Mouse (Mus musculus): ENCODE measurements at regions not wholly inside any gene's neighbourhood (a gene's known extent, or its start where the extent isn't known, plus 50 kb on each side); places are given as distances from the start of the nearest gene placed in this dataset.

DNA sequence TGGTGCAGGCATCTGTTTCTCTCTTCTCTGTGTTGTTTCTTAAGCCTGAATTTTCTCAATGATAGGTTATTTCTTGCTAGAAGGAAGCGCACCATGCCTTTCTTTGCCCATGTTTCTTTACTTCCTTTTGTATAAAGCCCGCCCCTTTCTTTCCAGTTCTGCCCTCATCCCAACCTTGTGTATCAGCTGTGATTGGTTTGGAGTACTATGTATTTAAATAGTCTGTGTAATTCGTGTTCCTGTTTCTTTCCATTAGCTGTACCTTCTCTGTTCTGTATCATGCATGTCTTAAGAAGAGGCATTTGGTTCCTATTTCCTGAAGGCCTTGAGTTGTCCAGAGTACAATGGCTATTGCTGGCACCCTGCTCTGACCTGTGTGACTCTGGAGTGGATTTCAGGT is 166.9 kb downstream of the Kcnrg start:
- Histone ChIP-seq H3K36me3 (no peaks in the 10 kb centered on the region), H3K27me3 (no peaks in the 10 kb centered on the region), H3K4me2 (replicated peaks) (no peak overlapping the region), H3K4me3 (no peak overlapping the region), H3K9ac (no peak overlapping the region), H3K4me1 (no peaks in the 10 kb centered on the region), H3K27ac (no peak overlapping the region), H3K9me3 (replicated peaks) (no peaks in the 10 kb centered on the region)
- no peak for ATAC-seq (ENCODE audit: low FRiP score)
- WGBS = 73% methylated on average over 3 of the region's 3 CpGs

DNA sequence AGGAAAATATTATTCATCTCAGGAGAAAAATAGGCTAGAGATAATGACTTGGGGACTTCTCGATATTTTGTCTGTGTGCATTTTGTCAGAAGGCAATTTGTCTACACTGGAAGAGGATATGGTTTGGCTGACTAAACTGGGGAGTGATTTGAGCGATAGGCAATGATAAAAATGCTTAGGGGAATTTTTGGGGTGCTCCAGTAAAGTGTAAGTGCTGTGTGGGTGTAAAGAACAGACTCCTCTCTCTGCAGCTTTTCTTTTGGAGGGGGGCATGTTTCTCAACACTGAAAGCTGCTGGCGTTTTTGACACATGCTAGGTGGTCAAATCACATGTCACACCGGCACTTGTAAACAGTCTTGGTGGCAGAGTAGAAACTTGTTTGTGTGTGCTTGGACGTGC is 171.4 kb downstream of the Kcnrg start:
- Histone ChIP-seq H3K9me3 (replicated peaks) (no peaks in the 10 kb centered on the region), H3K4me3 (no peak overlapping the region), H3K27ac (no peak overlapping the region), H3K4me1 (no peaks in the 10 kb centered on the region), H3K27me3 (no peaks in the 10 kb centered on the region), H3K9ac (no peak overlapping the region), H3K36me3 (no peaks in the 10 kb centered on the region), H3K4me2 (replicated peaks) (no peak overlapping the region)
- ATAC-seq (ENCODE audit: low FRiP score) = no peak
- 87% methylated on average over 5 of the region's 5 CpGs for WGBS

DNA sequence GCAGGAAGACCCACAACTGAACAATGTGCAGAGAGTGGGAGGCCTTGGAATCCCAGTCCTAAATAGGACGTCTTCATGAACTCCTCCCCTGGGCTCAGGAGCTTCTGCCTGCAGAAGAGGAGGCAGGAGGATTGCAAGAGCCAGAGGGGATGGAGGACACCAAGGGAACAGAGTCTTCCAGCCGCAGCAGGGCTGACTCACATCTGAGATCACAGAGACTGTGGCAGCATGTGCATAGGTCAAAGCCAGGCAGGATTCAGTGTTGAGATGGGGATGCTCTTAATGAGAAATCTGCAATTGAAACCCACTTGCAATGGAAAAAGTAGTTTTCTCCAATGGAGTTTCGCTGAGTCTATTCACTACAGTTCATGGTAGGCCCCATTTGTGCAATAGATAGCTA is 175.9 kb downstream of the Kcnrg start:
- Histone ChIP-seq H3K27ac (no peak overlapping the region), H3K4me2 (replicated peaks) (no peak overlapping the region), H3K9me3 (replicated peaks) (no peaks in the 10 kb centered on the region), H3K36me3 (no peaks in the 10 kb centered on the region), H3K9ac (no peak overlapping the region), H3K4me3 (no peak overlapping the region), H3K27me3 (no peaks in the 10 kb centered on the region), H3K4me1 (no peaks in the 10 kb centered on the region)
- no peak for ATAC-seq (ENCODE audit: low FRiP score)
- 76% methylated on average over 3 of the region's 3 CpGs for WGBS

DNA sequence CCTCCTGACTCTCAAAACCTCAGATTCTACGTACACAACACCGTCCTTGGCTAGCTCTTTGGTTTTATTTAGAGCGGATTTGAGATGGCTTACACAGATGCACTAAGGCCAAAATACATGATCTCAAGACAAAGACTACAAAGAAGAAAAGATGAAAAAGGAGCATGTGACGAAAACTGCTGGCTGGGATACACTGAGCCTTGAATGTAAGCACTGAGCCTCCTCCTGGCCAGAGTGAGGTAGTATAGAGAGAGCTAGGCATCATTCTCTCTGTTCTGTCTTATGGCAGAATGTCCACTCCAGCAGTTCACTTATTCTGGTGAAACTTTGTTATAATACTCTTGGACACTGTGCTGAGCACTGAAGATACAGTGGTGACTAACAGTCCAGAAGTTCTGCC is 177.4 kb downstream of the Kcnrg start:
- no peak overlapping the region for H3K4me3 ChIP-seq
- H3K9me3 ChIP-seq (replicated peaks) = no peaks in the 10 kb centered on the region
- no peaks in the 10 kb centered on the region for H3K36me3 ChIP-seq
- no peaks in the 10 kb centered on the region for H3K27me3 ChIP-seq
- no peak overlapping the region for H3K9ac ChIP-seq
- no peak for ATAC-seq (ENCODE audit: low FRiP score)
- H3K4me1 ChIP-seq = no peaks in the 10 kb centered on the region
- no peak overlapping the region for H3K27ac ChIP-seq
- 91% methylated on average over 4 of the region's 4 CpGs for WGBS
- H3K4me2 ChIP-seq (replicated peaks) = no peak overlapping the region

DNA sequence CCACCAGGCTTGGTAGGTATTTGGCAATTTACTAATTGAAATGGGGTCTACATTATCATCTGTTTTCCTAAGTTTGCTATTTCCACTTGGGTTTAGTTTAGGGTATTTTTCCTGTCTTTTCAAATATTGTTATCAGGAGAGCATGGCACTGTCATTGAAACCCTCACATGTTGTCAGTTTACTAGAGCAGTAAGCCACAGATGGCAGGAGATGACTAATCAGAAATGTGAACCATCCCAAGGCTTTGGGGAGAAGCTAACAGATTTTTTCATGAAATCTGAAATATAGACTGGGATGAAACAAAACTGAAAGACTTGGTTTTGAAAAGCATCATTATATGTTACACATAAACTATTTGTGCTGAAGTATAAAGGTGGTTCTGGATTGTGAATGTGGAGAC is 178.8 kb downstream of the Kcnrg start:
- Histone ChIP-seq H3K27me3 (no peaks in the 10 kb centered on the region), H3K4me3 (no peak overlapping the region), H3K4me1 (no peaks in the 10 kb centered on the region), H3K27ac (no peak overlapping the region), H3K36me3 (no peaks in the 10 kb centered on the region), H3K4me2 (replicated peaks) (no peak overlapping the region), H3K9ac (no peak overlapping the region), H3K9me3 (replicated peaks) (no peaks in the 10 kb centered on the region)
- no peak for ATAC-seq (ENCODE audit: low FRiP score)

DNA sequence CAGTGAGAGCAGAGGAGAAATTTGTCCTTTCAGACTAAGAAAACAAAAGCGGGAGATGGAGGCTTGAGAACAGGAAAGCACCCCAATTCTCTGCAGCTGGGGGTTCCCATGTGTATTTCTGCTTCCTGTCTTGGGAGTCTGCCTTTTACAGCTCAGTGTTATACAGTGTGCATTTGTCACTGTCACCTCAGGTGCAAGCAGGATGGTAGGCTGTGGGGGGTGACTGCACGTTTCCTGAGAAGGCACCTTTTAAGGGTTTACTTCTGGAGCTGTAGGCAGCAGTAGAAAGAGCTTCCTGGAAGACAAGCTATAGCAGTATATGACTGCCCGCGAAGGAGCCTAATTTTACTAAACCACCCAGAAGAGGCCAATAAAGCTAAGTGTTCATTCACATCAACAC is 180.5 kb downstream of the Kcnrg start:
- 80% methylated on average over 4 of the region's 4 CpGs for WGBS
- Histone ChIP-seq H3K9ac (no peak overlapping the region), H3K27ac (no peak overlapping the region), H3K9me3 (replicated peaks) (peaks cover 4% of the 10 kb centered on the region; the same call in 1 of the 2 replicates), H3K4me1 (no peaks in the 10 kb centered on the region), H3K4me3 (no peak overlapping the region), H3K27me3 (no peaks in the 10 kb centered on the region), H3K4me2 (replicated peaks) (no peak overlapping the region), H3K36me3 (no peaks in the 10 kb centered on the region)
- no peak for ATAC-seq (ENCODE audit: low FRiP score)

DNA sequence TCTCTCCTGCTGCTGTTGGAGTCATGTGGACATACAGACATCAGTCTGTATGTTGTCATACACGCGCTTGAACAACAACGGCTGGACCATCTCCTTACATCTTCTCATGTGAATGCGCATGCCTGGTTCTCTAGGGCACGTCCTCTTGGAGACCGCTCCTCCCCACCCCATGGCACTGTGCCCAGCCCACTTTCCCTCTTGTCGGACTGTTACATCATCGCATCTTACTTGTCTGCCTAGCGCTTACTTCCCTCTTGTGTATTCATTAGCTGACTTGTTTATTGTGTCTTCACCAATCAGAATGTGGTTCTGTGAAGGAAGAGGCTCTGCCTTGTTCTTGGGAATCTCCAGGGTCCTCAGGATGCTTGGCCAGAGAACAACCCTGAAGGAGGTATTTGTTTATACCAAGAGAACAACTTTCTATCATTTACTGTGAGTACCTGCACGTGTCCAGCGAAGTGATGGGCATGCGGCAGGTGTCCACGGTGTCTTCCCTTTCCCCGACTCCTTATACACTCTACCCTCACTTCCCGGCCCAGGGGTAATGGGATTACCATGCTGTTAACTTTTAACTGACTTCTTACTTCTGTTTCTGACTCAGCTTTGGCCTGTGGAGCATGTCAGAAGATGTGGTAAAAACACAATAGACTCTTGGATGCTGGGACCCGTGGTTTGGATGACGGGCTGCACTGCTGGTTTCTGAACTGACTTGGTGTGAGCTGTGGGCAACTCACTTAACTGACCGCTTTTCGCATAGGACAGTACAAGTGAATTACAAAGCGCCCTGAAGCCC is 181.9 kb downstream of the Kcnrg start:
- no peak overlapping the region for H3K27ac ChIP-seq
- H3K4me3 ChIP-seq = no peak overlapping the region
- 87% methylated on average over 20 of the region's 20 CpGs for WGBS
- no peaks in the 10 kb centered on the region for H3K4me1 ChIP-seq
- H3K9ac ChIP-seq = no peak overlapping the region
- H3K27me3 ChIP-seq = no peaks in the 10 kb centered on the region
- H3K36me3 ChIP-seq = no peaks in the 10 kb centered on the region
- H3K4me2 ChIP-seq (replicated peaks) = no peak overlapping the region
- no peak for ATAC-seq (ENCODE audit: low FRiP score)
- H3K9me3 ChIP-seq (replicated peaks) = peaks cover 4% of the 10 kb centered on the region; the same call in 1 of the 2 replicates

DNA sequence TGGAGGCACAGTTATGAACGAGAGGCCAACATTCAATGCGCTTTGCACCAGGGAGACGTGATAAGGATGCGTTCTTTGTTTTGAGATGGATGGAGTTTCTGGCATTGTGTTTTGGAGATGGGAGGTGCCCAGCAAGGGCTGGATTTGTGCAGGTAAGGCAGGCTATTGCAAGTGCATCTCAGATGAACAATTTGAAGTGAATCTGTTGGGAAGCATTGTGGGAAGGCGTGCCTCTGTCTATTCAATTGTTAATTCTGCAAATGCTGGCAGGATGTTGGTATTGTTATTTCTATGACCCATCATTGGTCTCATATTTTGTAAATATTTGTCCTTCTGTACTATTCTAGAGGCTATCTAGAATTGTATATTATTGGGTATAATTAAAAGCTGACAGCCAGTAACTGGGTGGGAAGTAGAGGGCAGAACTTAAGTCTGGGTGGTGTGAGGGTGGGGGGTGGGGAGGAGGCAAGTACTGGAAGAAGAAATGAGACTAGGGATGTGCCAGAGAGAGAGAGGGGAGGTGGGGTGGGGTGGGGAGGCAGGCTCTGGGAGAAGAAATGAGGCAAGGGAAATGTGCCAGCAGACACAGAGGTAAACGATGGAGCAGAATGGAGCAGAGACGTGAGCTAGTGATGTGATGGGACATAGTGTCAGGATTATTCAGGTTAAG is 188.9 kb downstream of the Kcnrg start:
- no peak overlapping the region for H3K27ac ChIP-seq
- WGBS = 89% methylated on average over 7 of the region's 7 CpGs
- no peaks in the 10 kb centered on the region for H3K36me3 ChIP-seq
- H3K9ac ChIP-seq = no peak overlapping the region
- no peak overlapping the region for H3K4me3 ChIP-seq
- no peaks in the 10 kb centered on the region for H3K27me3 ChIP-seq
- H3K9me3 ChIP-seq (replicated peaks) = peaks cover 4% of the 10 kb centered on the region; the same call in 1 of the 2 replicates
- no peaks in the 10 kb centered on the region for H3K4me1 ChIP-seq
- no peak overlapping the region for H3K4me2 ChIP-seq (replicated peaks)
- ATAC-seq (ENCODE audit: low FRiP score) = no peak

DNA sequence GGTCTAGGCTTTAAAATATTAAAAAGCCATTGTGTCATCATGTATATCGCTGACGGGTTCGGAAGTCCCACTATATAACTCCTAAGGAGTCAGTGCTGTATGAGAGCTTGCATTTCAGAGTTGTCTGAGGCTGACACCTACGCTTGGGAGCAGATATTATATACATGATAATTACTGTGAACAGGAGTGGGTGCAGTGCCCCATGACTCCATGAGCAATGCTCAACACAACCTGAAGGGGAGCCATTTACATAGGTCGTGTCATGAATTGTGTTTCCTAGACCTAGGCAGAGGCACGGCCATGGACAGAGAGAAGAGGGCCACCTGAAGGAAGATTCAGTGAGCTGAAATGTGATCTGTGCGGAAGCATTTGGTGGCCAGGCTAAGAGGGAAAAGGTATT is 189.4 kb downstream of the Kcnrg start:
- Histone ChIP-seq H3K9ac (no peak overlapping the region), H3K27ac (no peak overlapping the region), H3K36me3 (no peaks in the 10 kb centered on the region), H3K4me1 (no peaks in the 10 kb centered on the region), H3K4me2 (replicated peaks) (no peak overlapping the region), H3K9me3 (replicated peaks) (no peaks in the 10 kb centered on the region), H3K4me3 (no peak overlapping the region), H3K27me3 (no peaks in the 10 kb centered on the region)
- no peak for ATAC-seq (ENCODE audit: low FRiP score)
- WGBS = 94% methylated on average over 7 of the region's 7 CpGs

DNA sequence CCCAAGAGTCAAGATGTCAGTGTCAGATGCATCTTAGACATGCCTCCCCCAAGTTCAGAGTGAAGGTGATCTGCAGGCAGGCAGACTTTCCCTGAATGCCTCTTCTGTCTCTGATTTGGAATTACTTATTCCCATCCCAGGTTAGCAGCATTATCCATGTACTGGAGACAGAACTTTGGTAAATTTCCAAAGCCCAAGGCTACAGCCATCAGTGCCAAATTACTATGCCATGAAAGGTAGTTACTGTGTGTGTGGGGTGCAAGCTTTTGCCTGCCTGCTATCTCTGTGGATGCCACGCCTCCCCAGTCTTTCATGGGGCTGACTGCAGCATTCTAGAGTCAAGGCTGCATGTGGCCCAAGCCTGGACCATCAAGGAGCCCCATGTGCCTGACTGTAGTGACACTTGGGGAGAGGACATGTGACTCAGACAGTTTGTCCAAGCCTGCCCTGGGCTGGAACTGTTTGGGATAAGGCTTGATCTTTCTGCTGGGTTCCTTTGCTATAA is 196.2 kb downstream of the Kcnrg start:
- Histone ChIP-seq H3K36me3 (no peaks in the 10 kb centered on the region), H3K4me2 (replicated peaks) (no peak overlapping the region), H3K27me3 (no peaks in the 10 kb centered on the region), H3K9ac (no peak overlapping the region), H3K4me1 (no peaks in the 10 kb centered on the region), H3K9me3 (replicated peaks) (no peaks in the 10 kb centered on the region), H3K27ac (no peak overlapping the region), H3K4me3 (no peak overlapping the region)
- WGBS = 65% methylated on average over 1 of the region's 1 CpGs
- no peak for ATAC-seq (ENCODE audit: low FRiP score)

DNA sequence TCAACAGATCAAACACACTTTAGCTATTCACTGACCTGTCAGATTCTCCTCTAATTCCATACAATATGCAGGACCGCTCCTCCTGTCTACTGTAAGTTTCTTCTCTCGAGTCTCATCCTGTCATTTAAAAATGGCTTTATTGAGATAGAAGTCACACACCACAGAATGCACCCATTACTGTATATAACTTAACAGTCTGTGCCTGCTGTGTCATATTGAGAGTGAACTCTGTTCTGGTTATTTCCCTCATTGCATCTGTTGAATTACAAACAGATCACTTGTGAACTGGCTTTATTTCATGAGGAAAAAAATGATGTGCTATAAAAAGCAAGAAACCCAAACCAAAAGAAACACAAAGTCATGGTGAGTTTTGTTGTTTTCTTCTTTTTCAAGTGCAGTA is 198.2 kb downstream of the Kcnrg start:
- no peak for ATAC-seq (ENCODE audit: low FRiP score)
- H3K27me3 ChIP-seq = no peaks in the 10 kb centered on the region
- no peaks in the 10 kb centered on the region for H3K36me3 ChIP-seq
- 88% methylated on average over 2 of the region's 2 CpGs for WGBS
- H3K4me1 ChIP-seq = peaks cover 7% of the 10 kb centered on the region
- no peak overlapping the region for H3K4me3 ChIP-seq
- H3K4me2 ChIP-seq (replicated peaks) = no peak overlapping the region
- no peak overlapping the region for H3K9ac ChIP-seq
- H3K27ac ChIP-seq = no peak overlapping the region
- H3K9me3 ChIP-seq (replicated peaks) = no peaks in the 10 kb centered on the region

DNA sequence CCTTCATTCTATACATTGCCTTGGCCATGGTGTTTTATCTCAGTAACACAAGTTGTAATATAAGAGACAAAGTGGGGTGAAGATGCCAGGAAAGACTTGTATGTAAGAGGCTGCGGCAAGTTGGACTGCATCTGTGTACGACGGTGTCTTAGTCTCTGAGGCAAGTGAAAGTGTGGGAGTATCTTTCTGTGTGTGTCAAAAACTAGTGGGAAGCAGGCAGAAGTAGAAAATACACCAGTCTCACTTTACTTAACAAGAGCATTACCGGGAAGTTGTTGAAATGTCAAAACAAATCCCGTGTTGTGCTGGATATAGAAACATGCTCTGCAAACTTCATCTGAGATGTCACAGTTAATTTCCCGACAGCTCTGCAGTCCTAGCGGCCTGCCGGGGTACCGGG is 200.9 kb downstream of the Kcnrg start:
- Histone ChIP-seq H3K27me3 (no peaks in the 10 kb centered on the region), H3K4me1 (peaks cover 7% of the 10 kb centered on the region), H3K9ac (no peak overlapping the region), H3K9me3 (replicated peaks) (no peaks in the 10 kb centered on the region), H3K27ac (no peak overlapping the region), H3K4me2 (replicated peaks) (no peak overlapping the region), H3K36me3 (no peaks in the 10 kb centered on the region), H3K4me3 (no peak overlapping the region)
- ATAC-seq (ENCODE audit: low FRiP score) = no peak
- WGBS = 74% methylated on average over 9 of the region's 9 CpGs

Data from hindbrain, embryonic 12.5 days (tissue).